Mouse (Mus musculus) skeletal muscle tissue, adult 2 months (tissue): Measurements from ENCODE around the gene Tuba1a.
"Not testable (repeated sequence)": the region's sequence is repeated elsewhere in the genome, so short reads cannot be mapped to it uniquely, and the experiment has no call there.

Experiments used
- DNase-seq: peaks from one replicate; pipeline ENCODE4 v3.0.0-alpha.2; 2012; ENCODE audit warnings: low read depth, low spot score

Gene Tuba1a

DNA sequence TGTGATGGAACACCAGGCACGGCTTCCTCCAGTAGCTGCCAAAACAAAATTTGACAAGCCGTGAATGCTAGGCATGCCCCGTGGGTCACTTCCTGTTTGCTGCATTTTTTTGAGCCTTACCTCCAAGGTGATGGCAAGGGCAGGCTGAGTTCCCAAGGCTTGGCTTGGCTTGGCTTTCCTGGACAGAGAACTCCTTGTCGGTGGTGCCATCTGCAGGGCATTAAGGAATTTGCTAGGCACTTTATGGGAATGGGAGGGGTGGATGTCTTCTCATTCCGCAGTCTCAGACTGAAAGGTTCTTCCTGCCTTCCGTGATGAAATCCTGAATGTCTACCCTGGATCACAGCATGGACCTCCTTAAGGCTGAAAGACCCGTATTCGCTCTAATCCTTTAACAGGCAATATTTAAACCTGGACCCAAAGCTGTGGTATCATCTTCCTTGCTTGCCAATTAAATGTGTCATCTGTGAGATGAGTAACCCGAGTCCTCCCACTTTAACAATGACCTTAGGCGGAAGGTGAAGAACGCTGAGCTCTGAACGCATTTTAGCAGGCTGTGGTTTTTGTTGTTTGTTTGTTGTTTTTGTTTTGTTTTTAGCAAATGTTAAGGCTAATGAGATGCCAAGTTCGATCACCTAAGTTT lies 24.8 kb downstream of the Tuba1a start:
- DNase-seq = peak; percentile 59

- no peak for DNase-seq
Measured at GRCm38 (mm10) chr15:98927566-98927965, 25.9 kb downstream of the Tuba1a start.

DNA sequence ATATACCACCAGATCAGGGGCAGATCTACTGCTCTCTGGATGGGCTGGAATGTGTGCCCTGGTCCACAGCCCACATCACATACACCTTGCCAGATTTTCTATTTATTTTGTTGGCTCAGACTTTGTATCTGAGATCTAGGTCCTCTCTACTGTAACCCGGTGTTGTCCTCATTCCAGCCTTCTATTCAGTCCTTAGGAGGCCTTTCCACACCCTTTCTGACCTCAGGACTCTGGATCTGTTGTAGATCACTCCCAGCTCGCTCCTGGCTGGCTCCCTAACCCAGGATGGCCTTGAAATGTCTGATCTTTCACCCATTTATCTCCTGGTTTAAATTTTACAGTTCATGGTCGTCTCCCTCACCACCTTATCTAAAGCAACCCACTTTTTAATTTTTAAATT lies 28.8 kb downstream of the Tuba1a start:
- DNase-seq = no peak

- no peak for DNase-seq
Measured at GRCm38 (mm10) chr15:98923031-98923537, 30.4 kb downstream of the Tuba1a start.

- no peak for DNase-seq
Measured at GRCm38 (mm10) chr15:98922581-98922980, 30.9 kb downstream of the Tuba1a start.

DNA sequence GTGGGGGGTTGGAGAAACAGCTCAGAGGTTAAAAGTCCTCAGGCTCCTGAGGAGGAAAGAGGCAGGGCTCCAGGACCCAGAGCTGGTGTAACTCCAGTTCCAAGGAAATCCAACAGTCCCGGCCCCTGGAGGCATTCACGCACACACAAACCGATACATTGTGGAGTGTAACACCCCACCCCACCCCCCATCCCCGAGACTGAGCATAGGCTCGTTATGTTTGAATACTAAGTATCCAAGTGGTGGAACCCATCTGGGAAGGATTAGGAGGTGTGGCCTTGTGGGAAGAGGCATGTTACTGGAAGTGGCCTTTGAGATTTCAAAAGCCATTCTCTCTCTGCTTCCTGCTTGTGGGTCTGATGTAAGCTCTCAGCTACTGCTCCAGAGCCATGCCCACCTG lies 32.0 kb downstream of the Tuba1a start:
- DNase-seq = no peak

- not testable (repeated sequence) for DNase-seq
Measured at GRCm38 (mm10) chr15:98918499-98918895, 35.0 kb downstream of the Tuba1a start.

GRCm38 (mm10) chr15:98917538-98918498 lies 35.7 kb downstream of the Tuba1a start, which contains the start of gene Lmbr1l:
Gene Lmbr1l, minus strand, starts transcription at chr15:98918231.
- peak; percentile 99 for DNase-seq

DNA sequence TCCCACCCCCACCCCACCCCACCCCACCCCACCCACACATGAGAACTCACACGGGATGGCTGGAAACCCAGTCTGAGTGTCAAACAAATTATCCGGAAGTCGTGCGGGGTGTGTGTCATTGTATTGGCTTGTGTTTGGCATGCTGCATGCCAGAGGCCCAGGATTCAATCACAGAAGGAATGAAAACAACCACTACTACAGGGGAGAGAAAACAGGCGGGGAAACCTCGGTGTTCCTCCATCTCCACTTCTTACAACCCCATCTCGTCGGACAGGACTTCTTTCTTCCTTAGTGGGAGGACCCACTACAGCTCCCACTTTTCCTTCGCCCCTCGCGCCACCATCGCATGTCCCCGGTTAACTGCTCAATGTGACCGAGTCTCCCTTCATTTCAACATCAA lies 36.4 kb downstream of the Tuba1a start:
- DNase-seq = no peak

DNA sequence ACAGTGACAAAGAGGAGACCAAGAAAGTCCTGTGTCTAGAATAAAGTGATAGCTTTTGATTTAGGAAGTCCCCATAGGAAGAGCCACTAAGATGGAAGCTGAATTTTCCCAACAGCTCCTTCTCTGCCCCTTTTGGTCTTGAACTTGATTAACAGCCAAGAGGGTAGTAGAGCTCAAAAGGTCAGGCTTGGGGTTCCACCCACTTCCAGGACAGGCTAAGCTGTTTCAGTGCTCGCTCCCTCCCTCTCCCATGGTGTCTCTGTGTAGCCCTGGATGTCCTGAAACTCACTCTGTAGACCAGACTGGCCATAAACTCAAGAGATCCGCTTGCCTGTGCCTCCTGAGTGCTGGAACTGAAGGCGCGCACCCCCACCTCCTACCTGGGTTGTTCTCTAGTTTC lies 37.5 kb downstream of the Tuba1a start:
- DNase-seq = no peak

- DNase-seq = no peak
Measured at GRCm38 (mm10) chr15:98914903-98915302, 38.6 kb downstream of the Tuba1a start.

DNA sequence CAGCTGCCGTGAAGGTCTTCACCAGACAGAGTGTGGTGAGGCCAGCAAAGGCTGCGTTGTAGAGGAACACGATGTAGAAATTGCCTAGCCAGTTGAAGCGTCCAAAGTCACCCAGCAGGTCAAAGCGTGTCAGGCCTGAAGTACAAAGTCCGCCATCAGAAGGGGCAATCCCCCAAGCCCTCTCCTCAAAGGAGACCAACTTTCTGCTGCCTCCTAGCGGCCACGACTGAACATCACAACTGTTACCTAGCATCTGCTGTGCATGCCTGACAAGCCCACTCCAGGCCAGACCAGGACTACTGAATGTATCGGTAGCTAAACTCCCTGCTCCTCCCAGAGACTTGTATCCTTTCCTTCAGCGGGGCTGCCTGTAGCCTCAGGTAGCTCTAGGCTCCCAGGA lies 48.8 kb downstream of the Tuba1a start:
- no peak for DNase-seq

- no peak for DNase-seq
Measured at GRCm38 (mm10) chr15:98902600-98902999, 50.9 kb downstream of the Tuba1a start.

DNA sequence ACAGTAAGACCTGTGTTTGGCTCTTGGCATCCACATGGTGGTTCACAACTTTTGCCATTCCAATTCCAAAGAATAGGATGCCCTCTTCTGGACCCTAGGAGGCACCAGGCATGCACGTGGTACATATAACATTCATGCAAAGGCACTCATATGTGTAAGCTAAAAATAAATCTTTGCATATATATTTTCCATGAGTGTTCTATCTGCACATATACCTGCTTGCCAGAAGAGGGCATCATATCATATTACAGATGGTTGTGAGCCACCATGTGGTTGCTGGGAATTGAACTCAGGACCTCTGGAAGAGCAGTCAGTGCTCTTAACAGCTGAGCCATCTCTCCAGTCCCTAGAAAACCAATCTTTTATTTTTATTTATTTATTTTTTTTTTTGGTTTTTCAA lies 52.0 kb downstream of the Tuba1a start:
- no peak for DNase-seq
